Mouse (Mus musculus) kidney, adult 18-20 months (tissue): ENCODE results near the gene Casp7.
"Not testable (repeated sequence)": the region's sequence is repeated elsewhere in the genome, so short reads cannot be mapped to it uniquely, and the experiment has no call there.

ENCODE experiments used
- DNase-seq: peaks from one replicate; pipeline ENCODE4 v3.0.0; 2021

The Casp7 gene

DNA sequence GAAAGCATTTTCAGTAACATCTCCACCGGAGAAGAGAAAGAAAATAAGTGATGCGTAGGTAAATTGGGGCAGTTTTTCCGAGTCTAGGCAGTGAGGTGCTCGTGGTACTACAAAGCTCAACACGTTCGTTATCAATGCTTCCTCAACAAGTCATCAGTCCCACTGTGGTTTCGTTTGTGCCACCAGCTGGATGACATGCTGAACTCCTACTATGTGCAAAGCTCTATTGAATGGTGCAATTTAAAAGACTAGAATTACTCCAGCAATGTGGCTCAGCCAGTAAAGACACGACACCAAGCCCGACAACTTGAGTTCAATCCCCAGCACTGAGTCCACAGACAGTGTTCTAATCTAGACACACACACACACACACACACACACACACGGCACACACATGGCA is 10.8 kb upstream of the Casp7 start:
- no peak for DNase-seq

DNA sequence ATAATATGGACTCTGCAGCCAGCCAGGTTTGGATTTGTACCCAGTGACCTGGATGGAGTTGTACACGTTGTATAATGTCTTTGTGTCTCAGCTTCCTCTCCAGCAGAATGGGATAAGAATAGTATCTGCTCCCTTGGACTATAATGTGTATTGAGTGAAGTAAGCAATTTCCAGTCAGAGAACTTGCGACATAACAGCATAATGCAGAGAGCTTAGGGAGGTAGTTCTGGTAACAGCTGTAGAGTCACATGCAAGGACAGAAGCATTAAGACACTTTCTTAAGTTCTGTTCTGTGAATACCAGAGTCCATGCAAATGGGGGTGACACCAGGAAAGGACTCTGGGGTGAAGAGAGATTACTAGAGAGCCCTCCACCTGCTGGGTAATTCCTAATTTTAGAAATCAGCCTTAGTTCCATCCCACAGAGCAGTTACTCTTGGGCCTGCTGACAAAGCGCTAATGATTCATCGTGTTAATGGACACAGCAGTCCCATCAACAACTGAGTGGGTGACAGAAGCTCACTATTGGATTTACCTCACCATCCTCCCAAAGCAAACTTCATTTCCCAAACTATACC is 9.1 kb upstream of the Casp7 start:
- no peak for DNase-seq

DNA sequence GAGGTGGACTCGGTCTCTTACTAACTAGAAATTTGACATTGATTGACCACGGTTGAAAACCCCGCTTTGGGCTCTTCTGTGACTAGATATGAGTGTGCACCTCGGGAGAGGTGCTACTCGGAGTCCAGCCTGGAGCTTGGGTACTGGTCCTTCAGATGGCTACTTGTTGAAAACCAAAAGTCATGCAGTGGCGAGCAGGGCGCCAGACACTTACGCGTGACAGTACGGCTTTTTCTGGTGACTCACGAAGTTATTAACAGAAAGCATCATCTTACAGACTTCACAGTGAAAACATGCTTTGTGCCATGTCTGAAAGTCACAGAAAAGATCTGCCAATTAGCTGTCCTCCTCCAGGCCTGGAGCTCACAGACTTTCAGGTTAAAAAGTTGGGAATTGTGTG is 7.8 kb upstream of the Casp7 start:
- DNase-seq: no peak

DNA sequence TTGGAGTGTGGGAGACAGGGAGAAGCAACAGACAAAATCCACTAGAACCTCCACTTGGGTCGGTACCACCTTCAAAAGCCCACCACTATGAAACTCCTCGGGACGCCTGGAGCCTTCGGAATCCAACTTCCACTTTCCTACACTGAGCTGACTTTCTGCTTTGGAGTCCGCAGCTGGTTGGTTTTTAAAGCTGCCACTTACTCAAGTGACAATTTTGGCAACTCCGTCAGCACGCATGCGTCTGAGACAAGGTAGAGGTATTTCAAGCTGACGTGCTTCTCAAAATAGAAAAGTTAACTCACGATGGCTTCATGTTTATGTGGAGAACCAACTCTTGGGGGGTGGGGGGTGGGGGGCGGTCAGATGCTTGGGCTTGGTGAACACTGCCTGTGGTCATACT is 7.0 kb upstream of the Casp7 start, which contains the start of gene Nrap:
TSS of gene Nrap (minus strand) at position 159 of the 400 bp plus-strand sequence.
- no peak for DNase-seq

DNA sequence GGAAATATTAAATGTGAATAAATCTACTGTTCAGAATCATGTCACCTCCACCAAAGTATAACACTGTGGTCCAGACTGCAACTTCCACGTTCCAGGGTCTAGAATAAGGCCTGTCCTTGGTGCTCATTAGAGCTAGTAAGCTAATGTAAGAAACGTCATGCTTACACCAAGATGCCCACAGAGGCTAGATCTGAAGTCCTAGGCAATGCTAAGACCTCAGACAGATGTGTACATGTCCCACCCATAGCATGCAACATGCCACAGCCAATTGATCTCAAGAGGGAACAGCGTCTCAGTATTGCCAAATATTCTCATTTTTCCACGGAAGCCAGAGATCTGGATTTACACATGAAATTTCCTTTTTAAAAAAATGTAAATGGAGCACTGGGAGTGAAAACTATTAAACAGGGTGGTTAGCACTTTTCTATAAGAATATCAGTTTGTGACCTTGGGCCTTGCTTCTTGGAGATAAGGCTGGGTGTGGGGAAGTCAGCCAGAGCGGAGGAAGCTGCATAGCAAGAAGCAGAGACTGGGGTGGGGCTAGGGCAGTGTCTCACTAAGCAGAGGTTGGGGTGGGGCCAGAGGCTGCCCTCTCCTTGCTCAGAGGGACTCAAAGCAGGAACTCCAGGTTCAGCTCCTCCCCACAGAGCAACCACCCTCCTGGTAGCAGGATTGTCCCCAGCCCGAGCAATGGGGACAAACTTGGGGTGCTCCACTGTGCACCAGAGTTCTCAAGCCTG is 5.5 kb upstream of the Casp7 start:
- DNase-seq: no peak

DNA sequence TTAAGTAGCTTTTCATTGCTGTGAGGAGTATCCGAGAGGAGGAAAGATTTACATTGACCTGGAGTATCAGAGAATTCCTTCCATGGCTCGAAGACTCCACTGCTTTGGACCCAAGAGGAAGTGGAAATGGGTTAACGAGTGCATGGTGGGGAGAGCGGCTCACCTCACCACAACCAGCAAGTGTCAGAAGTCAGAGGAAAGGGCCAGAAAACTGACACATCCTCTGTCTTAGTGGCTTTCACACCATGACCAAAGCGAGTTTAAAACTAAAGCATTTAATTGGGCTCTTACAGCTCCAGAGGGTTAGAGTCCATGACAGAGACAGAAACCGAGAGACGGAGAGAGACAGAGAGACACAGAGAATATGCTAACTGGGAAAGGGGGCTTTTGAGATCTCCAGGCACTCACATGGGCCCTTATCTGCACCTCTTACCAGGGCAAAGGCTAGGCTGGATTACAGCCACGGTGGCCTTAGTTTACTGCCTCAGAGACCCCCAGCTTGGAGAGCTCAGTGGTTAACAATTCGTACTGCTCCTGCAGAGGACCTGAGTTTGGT is 3.5 kb upstream of the Casp7 start:
- DNase-seq: no peak

DNA sequence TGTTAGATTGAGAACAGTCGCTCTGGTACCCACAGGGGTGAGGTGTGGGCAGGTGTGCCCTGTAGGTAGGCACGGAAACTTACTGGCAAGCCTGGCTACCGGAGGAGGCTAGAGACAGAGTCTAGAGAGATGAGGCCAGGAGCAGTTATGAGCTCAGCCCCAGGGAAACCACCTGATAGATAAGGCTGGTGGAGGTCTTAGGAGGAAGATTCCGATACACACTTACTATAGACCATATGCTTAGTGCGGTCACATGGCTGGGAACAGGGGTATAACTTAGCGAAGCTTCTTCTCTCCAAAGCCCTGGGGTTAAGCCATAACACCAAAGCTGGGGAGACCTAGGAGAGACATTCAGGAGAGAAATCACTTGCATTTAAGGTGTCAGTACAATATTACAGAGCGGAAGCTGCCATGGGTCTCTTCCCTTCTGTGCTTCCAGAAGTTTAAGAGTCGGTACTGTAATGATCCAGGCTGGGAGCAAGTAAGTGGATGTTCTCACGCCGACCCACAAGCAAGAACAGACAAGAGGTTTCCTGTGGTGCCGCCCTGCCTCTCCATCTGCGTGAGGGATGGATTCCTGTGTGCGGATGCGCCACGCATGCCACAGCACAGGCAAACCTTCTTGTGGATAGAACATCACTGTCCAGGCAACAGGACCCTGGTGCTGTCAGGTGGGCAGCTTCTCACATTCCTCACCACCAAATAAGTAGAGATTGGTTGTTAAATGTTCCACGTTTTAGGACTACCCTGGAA is 1.6 kb upstream of the Casp7 start:
- DNase-seq: no peak

DNA sequence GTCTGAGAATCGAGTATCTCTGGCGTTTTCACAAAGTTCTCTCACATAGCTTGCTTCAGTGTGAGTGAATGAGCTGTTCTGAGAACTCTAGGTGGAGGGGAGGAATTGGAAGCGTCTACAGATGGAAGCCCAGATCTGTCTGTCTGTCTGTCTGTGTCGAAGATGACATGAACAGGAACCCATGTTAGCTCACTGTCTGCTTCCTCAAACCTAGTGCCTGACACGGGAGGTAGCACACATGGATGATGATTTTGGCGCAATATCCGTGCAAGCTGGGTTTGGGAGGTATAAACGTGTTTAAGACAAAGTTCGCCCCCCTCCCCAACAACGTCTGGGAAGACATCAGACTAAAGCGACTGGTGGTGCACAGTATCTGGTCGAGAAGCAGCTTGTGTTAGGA is 702 bp upstream of the Casp7 start:
- no peak for DNase-seq

DNA sequence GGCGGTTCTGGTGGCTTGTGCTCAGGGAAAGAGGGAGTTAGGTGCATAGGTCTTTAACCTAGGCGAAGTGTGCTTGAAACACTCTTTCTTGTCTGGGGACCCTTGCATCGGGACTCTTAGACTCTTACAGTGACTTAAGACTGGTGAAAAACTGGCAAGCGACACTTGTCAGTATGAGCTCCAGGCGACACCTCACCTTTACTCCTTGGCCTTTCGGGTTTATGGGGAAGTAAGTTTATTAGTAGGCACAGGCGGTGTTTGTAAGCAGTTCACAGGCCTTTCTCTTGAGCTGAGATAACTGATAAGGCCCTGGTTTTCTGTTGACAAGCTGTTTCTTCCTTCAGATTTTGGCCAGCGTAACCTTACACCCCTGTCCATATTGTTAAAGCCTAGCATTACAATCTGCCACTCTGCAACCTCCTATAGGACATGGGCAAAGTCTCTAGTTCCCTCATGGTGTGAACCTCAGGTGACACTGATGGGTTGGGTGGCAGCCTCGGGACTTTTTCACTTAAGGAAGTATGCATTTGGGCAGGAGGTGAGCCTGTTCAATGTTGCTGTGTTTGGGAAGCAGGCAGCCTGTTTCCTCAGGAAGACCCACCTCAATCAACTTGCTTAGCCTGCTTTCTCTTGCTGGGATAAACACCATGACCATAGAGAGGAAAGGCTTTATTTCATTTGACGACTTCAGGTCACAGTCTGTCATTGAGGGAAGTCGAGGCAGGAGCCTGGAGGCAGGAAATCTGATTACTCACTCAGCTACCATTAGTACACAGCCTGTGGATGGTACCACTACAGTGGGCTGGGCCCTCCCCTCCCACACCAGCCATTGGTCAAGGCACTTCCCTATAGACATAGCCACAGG is 966 bp downstream of the Casp7 start:
- DNase-seq: no peak

DNA sequence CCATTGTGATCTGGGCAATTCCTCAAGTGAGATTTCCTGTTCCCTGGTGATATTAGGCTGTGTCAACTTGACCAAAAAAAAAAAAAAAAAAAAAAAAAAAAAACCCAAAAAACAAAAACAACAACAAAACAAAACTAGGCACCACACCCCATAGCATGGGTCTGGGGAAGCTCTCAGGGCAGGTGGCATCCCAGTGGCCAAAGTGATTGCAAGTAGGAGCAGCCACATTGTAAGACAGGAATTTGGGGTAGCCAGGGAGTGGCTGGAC is 1.5 kb downstream of the Casp7 start:
- no peak for DNase-seq

DNA sequence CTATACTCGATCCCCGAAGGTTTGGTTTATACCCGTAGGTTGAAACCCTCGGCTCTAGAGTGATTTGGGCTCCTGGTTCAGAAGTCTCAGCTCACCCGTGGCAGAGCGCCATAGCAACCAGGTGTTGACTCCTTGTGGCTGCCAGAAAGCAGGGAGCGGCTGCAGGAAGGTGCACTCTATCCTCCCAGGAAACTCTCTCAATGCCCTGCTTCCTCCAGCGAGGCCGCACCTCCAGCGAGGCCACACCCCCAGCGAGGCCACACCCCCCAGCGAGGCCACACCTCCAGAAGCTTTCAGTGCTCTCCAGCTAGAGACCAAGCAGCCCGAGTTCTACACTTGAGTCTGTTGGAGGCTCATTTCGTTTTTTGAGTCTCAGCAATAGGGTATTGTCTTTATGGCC is 3.3 kb downstream of the Casp7 start:
- peak; percentile 86 for DNase-seq

DNA sequence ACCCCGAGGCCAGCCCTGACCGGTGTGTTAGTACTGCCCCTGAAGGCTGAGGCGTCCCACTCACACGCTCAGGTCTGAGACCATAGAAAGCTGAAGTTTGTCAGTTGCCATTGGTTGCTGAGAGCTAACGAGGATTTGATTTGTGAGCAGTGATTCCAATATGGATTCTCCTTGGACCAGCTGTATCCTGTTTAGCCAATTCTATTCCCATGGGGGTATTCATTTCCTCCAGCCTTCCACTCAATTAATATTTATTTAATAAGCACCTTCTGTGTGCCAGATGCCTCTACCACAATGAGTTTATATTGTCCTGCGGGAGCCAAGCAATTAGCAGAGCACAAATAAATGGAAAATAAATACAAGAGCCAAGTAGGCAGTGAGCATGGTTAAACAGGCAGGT is 4.9 kb downstream of the Casp7 start:
- DNase-seq: no peak

DNA sequence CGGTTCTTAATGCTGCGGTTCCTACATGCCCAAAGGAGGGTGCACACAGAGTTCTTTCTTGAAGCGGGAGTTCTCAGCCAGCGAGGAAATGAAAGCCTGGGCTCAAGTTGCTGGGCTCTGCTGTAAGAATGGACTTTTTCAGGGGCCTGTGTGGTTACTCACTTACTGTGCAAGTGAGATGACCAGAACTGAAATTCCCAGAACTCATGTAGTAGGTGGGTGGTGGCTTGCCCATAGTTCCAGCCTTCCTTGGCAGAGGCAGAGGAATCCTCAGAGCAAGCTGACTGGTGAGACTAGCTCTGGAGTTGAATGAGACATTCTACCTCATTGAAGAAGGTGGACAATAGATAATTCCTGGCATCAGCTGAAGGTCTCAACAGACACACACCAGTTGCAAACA is 8.9 kb downstream of the Casp7 start:
- DNase-seq: no peak

DNA sequence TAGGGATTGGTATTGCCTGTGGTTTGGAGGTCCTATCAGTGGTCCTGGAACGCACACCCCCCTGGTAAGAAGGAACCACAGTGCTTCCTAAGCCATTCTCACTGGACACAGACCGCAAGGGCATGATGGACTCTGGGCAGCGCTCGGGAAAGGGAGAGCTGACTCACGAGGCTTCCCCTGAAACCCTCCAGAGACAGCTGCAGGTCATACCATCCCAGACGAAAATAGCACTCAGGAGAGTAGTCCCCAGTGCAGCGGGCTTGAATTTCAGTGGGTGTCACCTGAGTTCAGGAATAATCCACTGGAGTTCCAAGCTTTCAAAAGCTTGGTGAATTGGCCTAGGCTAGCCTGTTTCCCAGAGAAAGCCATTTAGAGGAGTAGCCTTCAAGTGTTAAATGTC is 9.7 kb downstream of the Casp7 start:
- no peak for DNase-seq

DNA sequence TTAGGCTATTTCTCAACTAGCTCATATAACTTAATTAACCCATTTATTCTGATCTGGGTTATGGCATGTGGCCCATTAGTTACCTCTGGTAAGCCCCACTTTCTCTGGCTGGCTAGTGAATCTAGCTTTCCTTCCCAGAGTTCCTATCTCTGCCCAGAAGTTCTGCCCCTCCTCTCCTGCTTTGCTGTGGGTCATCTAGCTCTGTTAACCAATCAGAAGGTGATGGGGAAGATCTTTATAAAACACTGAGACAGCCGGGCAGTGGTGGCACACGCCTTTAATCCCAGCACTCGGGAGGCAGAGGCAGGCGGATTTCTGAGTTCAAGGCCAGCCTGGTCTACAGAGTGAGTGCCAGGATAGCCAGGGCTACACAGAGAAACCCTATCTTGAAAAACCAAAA is 13.0 kb downstream of the Casp7 start:
- not testable (repeated sequence) for DNase-seq

DNA sequence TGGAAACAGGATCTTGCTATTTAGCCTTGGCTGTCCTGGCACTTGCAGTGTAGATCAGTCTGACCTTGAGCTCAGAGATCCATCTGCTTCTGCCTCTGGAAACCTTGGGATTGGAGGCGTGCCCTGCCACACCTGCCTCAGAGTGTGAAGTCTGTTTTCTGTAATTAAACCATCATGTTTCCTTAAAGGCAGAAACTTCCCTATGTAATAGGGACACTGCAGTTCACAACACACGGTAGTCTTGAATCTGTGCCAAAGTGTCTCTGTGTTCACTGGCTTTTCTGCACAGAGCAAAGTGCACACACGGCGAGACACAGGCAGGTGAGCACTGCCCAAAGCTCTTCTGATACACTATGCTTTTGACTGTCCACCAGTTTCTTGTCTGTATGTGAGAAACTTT is 21.5 kb downstream of the Casp7 start:
- no peak for DNase-seq

DNA sequence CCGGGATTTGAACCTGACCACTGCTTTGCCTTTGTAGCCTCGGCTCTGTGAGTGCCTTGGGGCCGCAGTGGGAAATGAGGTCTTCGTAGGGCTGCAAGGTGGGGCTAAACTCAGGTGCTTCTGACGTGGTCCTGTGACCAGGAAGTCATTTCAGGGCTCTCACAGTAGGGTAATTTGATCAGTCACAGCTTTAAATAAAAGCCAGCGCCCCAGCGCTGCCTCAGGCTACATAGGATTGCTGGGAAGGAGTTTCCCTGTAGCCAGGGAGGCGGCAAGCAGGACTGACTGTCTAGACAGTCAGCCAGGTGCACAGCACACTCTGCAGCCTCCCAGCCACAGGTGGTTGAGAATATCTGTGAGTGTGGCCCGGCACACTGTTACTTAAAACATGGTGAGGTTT is 22.5 kb downstream of the Casp7 start:
- no peak for DNase-seq

DNA sequence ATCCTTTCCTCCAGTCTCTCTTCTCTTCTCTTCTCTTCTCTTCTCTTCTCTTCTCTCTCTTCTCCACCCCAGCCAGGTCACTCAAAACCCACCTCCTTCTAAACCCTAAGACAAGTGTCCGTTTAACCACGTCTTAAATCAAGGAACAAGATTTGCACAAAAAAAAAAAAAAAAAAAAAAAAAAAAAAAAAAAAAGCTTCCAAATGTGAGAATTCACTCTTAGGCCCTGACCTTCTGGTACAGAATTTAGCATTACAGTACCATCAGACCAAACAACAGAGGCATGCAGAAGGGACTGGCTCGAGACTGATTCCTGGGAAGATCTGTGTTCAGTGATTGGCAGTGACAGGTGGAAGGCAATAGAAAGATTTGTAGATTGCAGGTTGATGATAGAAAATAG is 23.4 kb downstream of the Casp7 start:
- no peak for DNase-seq

DNA sequence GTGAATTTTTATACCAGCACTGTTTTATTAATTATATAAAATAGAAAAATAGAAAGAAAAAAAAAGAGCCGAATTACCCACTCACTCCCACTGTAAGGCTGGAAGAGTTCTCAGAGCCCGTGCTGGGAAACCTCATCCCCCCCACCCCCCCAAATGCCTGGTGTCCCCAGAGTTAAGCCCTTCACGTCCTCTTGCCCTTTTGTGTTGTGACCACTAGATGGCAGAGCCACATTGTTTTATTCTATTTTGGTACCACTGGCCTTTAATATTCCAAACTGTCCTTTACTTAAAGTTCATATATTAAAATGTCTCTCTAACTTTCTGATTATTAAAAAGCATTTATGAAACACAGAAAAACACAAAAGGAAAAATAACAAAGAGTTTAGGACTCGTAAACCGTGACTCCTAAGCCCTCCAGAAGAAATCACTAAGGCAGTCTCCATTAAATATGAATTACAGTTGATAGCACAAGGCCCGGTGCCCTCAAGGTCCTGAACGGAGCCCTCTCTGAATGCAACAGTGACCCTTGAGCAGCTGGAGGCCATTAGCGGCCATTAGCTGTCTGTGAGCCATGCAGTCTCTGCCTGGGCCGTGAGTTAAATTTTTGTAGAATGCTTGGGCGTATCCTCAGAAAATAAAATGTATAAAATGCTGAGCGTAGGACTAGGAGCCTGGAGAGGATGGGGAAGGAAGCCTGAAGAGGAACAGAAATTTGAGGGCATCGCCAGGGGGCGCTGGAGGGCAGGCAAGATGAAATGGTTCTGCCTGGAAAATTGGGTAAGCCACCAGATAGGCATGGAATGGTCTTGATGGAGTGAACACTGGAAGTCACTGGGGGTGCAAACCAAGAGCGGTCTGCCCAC is 25.8 kb downstream of the Casp7 start:
- DNase-seq: peak; percentile 94

DNA sequence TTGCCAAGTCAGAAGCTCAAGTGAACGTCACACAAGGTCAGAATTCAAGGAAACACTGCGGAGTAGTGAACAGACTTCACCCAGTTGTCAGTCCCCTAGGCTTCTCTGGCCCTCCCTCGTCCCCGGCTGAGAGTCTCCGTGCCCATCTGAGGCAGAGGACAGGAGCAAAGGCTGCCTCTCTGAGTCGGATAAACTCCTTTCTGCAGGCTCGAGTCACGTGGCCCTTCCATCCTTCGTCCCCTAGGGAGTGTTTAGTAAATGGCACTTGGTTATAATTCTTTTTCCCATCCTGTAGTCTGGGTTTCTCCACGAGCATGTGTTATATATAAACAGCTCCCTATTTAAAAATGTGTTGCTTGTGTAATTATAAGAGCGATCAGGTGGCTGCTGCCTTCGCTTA is 26.4 kb downstream of the Casp7 start:
- DNase-seq: no peak

DNA sequence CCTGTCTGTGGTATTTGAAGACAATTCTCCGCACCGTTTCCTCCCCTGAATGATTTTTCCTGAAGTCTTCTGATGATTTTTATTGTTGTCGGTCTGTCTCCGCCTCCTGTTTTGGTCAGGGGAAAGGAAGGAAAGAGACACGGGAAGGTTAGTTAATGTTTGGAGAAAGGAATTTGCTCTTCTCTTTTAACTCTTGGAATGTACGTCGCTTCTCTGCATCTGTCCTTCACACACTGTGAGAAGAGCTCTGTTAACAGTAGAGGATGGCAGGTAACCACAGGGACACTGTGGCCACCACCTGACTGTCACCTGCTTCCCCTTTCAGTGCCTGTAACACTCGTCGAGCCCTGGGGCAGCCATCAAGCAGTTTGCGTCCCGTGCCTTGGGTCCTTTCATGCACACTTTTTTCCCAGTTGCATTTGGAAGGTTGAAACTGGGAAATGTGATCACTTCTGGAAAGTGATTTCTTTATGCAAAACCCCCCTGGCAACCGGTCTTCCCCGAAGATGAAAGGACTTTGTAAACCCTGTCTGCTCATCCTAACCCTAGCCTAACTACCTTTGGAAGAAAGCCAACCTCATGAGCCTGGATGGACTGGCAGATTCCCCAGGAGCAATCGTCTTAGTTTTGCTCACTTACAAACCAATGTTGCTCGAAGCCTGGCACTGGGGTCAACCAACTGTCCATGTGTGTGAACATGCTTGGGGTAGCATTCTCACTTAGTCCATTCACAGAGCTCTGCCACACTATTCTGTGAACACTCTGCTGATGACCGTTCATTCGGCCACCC is 27.9 kb downstream of the Casp7 start:
- peak; percentile 57 for DNase-seq
